Mouse (Mus musculus) liver, embryonic 14.5 days (tissue): ENCODE measurements around the gene Galnt17. TPM values are rescaled to one million over a fixed set of nuclear protein-coding genes. Genes with fewer than 3 reads are reported as not detected.

Experiments used
- ATAC-seq: fragments of 200-750 bp; cut with Nextera tagmentation; 2 replicates; pipeline ENCODE4 v1.8.0; 2017; ENCODE audit warnings: moderate number of reproducible peaks, mild to moderate bottlenecking, moderate library complexity; ENCODE audit not compliant: insufficient read depth
- DNase-seq, 3 experiments: peaks; one replicate each; pipeline ENCODE4 v3.0.0-alpha.2; 2012 to 2013; ENCODE audit warnings: low read depth in 3 of 3, low spot score in 3 of 3
- H3K27ac ChIP-seq: fragments of 300-500 bp; sonication (generic); 2 replicates; pipeline ENCODE4 v1.5.1; 2014; ENCODE audit warnings: moderate library complexity, mild to moderate bottlenecking, control low read depth, inconsistent platforms
- H3K27me3 ChIP-seq: fragments of 300-500 bp; sonication (generic); 2 replicates; pipeline ENCODE4 v1.6.1; 2014; ENCODE audit warnings: mild to moderate bottlenecking, low read length, moderate library complexity; ENCODE audit not compliant: control insufficient read depth, insufficient read depth
- H3K36me3 ChIP-seq: fragments of 300-500 bp; sonication (generic); replicated peaks from 2 replicates; pipeline ENCODE4 v1.6.1; 2014; ENCODE audit warnings: low read depth; ENCODE audit not compliant: control insufficient read depth, insufficient read depth
- H3K4me1 ChIP-seq, 2 experiments: fragments of 200-500 bp in 1 of 2; fragments of 300-500 bp in 1 of 2; sonication (generic) in 1 of 2; replicated peaks; 2 replicates each; pipeline ENCODE4 v1.6.1; 2012 to 2014; ENCODE audit warnings: antibody characterized with exemption in 1 of 2, inconsistent platforms in 1 of 2, low read length in 1 of 2; ENCODE audit not compliant: control insufficient read depth in 2 of 2, insufficient read depth in 2 of 2
- H3K4me2 ChIP-seq: fragments of 300-500 bp; sonication (generic); 2 replicates; pipeline ENCODE4 v1.6.1; 2014; ENCODE audit warnings: low read depth, mild to moderate bottlenecking, control low read depth, moderate library complexity
- H3K4me3 ChIP-seq, 2 experiments: fragments of 200-500 bp in 1 of 2; fragments of 300-500 bp in 1 of 2; sonication (generic) in 1 of 2; 2 replicates each; pipeline ENCODE4 v1.5.1; 2012 to 2014; ENCODE audit warnings: low read depth in 2 of 2, low read length in 2 of 2, mild to moderate bottlenecking in 2 of 2, control low read depth in 1 of 2, inconsistent platforms in 1 of 2, moderate library complexity in 1 of 2; ENCODE audit not compliant: insufficient read depth in 1 of 2
- H3K9ac ChIP-seq: fragments of 300-500 bp; sonication (generic); replicated peaks from 2 replicates; pipeline ENCODE4 v1.6.1; 2014; ENCODE audit warnings: mild to moderate bottlenecking, control low read depth, moderate library complexity
- H3K9me3 ChIP-seq: fragments of 300-500 bp; sonication (generic); 2 replicates; pipeline ENCODE4 v1.6.1; 2016; ENCODE audit warnings: low read length, mixed read lengths; ENCODE audit not compliant: control insufficient read depth
- CTCF ChIP-seq: IDR thresholded peaks from 2 replicates; pipeline ENCODE4 v1.5.1; 2016; ENCODE audit warnings: antibody characterized with exemption, low read depth, control low read depth
- EP300 ChIP-seq: IDR thresholded peaks from 2 replicates; pipeline ENCODE4 v1.6.1; 2016; ENCODE audit warnings: antibody characterized with exemption, low read depth
- WGBS: fragments of 180-500 bp; shearing (Covaris S2); extraction: QIAGEN DNeasy Blood & Tissue Kit; methylation state at CpG from one replicate; pipeline ENCODE4 v1.1.7; 2014; ENCODE audit not compliant: insufficient replicate concordance; 5-methylcytosine and 5-hydroxymethylcytosine counted together
- polyA plus RNA-seq, 2 experiments: library from polyadenylated mRNA; depleted of rRNA in 1 of 2; stranded (reverse) in 1 of 2; unstranded in 1 of 2; fragments of >200 nt; fragmentation: Nextera tagmentation in 1 of 2; extraction: Ambion mirVana in 1 of 2; gene quantifications; 2 replicates each; pipeline versions ENCODE4 v1.2.1 to v1.2.3; 2012 to 2014

Gene Galnt17
- polyA plus RNA-seq, 2 experiments, result 0.02 TPM; not detected in 1

DNA sequence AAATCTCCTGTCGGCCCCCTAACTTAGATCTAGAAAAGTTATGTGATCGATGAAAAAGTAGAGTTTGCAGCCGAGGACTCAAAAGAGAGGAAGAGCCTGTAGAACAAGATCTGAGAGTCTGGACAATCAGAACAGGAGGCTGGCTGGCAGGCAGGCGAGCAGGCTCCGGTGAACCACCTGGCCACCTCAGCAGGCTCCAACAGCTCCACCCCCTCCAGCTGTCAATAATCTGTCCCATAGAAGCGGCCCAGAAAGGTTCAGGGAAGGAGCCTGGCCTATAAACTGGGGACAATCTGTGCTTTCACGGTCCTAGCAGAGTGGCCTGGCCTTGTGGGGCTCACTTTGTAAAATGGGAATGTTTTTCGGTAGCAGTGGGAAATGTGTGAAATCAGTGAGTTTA lies 437.2 kb downstream of the Galnt17 start:
- Histone ChIP-seq H3K9ac (no peak overlapping the region), H3K4me1 (no peaks in the 10 kb centered on the region), H3K27me3 (no peaks in the 10 kb centered on the region), H3K4me3 (no peak overlapping the region), H3K4me2 (no peak overlapping the region), H3K27ac (no peak overlapping the region), H3K36me3 (no peaks in the 10 kb centered on the region), H3K9me3 (no peaks in the 10 kb centered on the region)
- WGBS, result 39% methylated on average over 8 of the region's 8 CpGs
- ATAC-seq (no peak), DNase-seq (no peak)
- no peak for TF ChIP-seq EP300
- no peak for TF ChIP-seq CTCF

DNA sequence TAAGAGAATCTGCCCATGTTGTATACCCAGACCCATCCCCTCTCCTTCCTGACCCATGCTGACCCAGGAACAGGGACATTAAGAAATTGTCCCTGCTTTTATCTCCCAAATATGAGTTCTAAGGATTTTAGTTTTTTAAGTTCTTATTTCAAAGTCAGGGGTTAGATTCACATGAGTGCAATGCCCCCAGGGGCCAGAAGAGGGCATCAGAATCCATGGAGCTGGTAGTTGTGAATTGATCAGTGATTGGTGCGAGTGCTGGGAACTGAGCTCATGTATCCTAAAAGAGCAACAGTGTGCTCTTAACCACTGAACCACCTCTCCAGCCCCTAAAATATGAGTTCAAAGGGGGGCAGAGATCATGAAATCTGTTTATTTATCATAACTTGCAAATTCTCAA lies 438.4 kb downstream of the Galnt17 start:
- Histone ChIP-seq H3K27me3 (no peaks in the 10 kb centered on the region), H3K4me3 (no peak overlapping the region), H3K4me2 (no peak overlapping the region), H3K27ac (no peak overlapping the region), H3K9me3 (no peaks in the 10 kb centered on the region), H3K4me1 (no peaks in the 10 kb centered on the region), H3K9ac (no peak overlapping the region), H3K36me3 (no peaks in the 10 kb centered on the region)
- ATAC-seq (no peak), DNase-seq (no peak)
- 50% methylated on average over 1 of the region's 1 CpGs for WGBS
- no peak for TF ChIP-seq EP300
- peak; percentile 28; the same call in 1 of the 2 replicates for TF ChIP-seq CTCF

DNA sequence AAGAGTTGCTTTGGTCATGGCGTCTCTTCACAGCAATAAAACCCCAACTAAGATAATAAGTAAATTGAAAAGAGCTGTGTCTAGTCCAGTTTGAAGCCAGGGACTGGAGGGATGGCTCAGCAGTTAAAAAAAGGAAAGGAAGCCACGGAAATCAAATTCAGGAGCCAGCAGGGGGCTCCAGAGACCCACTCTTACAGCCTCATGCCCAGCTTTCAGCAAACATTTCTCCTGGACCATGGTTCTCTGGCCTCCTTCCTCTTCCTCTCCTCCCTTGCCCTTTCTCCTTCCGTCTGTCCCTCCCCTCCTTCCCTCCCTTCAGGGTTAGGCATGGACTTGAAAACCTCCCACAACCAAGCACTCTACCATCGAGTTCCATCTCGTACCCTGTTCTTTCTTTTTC lies 446.0 kb downstream of the Galnt17 start:
- ATAC-seq, result no peak
- no peak overlapping the region for H3K9ac ChIP-seq
- H3K4me2 ChIP-seq, result no peak overlapping the region
- H3K9me3 ChIP-seq, result no peaks in the 10 kb centered on the region
- DNase-seq, result no peak
- H3K4me1 ChIP-seq, result no peaks in the 10 kb centered on the region; a peak in 1 of 4 replicates
- no peaks in the 10 kb centered on the region for H3K27me3 ChIP-seq
- no peak for TF ChIP-seq CTCF
- no peak for TF ChIP-seq EP300
- H3K4me3 ChIP-seq, result no peak overlapping the region
- H3K36me3 ChIP-seq, result no peaks in the 10 kb centered on the region
- 55% methylated on average over 5 of the region's 5 CpGs for WGBS
- H3K27ac ChIP-seq, result no peak overlapping the region

DNA sequence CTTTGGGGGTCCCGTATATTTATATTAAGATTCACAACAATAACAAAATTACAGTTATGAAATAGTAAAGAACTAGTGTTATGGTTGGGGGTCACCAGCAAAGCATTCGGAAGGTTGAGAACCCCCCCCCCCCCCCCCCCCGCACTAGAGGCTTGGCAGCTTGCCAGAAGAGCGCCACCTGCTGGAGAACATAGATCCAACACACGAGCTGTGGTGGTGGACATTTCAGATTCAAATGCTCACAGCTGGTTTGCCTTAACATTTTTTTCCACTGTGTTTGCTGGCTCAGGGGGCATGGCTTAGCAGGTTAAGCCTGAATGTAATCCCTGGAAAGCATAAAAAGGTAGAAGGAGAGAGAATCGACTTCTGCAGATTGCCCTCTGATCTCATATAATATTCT lies 448.6 kb downstream of the Galnt17 start:
- no peak overlapping the region for H3K4me3 ChIP-seq
- no peaks in the 10 kb centered on the region for H3K9me3 ChIP-seq
- H3K27ac ChIP-seq, result no peak overlapping the region
- no peak for ATAC-seq
- no peak for DNase-seq
- H3K4me1 ChIP-seq, result no peaks in the 10 kb centered on the region; a peak in 1 of 4 replicates
- 35% methylated on average over 6 of the region's 6 CpGs for WGBS
- H3K27me3 ChIP-seq, result no peaks in the 10 kb centered on the region
- no peak for TF ChIP-seq EP300
- peak; percentile 38 for TF ChIP-seq CTCF
- H3K4me2 ChIP-seq, result no peak overlapping the region
- H3K36me3 ChIP-seq, result no peaks in the 10 kb centered on the region
- no peak overlapping the region for H3K9ac ChIP-seq

DNA sequence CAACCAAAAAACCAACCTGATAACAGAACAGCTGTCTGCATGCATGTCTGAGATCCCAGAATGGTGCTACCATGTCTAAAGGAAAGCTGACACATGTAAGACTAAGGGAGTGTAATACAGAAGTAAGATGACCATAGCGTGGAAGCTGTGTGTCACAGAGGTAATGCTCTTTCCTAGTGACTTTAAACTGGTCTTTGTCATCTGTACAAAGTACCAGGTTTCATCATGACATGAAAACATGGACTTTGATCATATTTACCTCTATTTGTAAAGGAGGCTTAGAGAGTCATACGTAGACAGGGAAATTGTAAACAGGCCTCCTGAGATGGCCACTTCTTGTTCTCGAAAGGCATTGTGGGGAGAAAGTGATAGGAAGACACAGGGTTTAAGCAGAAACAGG lies 449.6 kb downstream of the Galnt17 start:
- Histone ChIP-seq H3K4me3 (no peak overlapping the region), H3K27me3 (no peaks in the 10 kb centered on the region), H3K4me2 (no peak overlapping the region), H3K9me3 (no peaks in the 10 kb centered on the region), H3K4me1 (no peaks in the 10 kb centered on the region; a peak in 1 of 4 replicates), H3K9ac (no peak overlapping the region), H3K36me3 (no peaks in the 10 kb centered on the region), H3K27ac (no peak overlapping the region)
- no peak for DNase-seq
- ATAC-seq, result peak; percentile 33; the same call in 1 of the 2 replicates
- WGBS, result 43% methylated on average over 3 of the region's 3 CpGs
- TF ChIP-seq EP300 (no peak), CTCF (no peak)
